Mouse (Mus musculus) hindbrain, embryonic 14.5 days (tissue): ENCODE measurements around the gene Prkce. TPM values are rescaled to one million over a fixed set of nuclear protein-coding genes. Genes with fewer than 3 reads are reported as not detected.

Experiments used
- ATAC-seq: fragments of 200-750 bp; cut with Nextera tagmentation; 2 replicates; pipeline ENCODE4 v1.8.0; 2017; ENCODE audit warnings: moderate number of reproducible peaks, mild to moderate bottlenecking, moderate TSS enrichment, moderate library complexity; ENCODE audit not compliant: low FRiP score
- DNase-seq: peaks from one replicate; pipeline ENCODE4 v3.0.0-alpha.2; 2015; ENCODE audit warnings: low spot score
- H3K27ac ChIP-seq: fragments of 300-500 bp; sonication (generic); 2 replicates; pipeline ENCODE4 v1.5.1; 2014; ENCODE audit warnings: mild to moderate bottlenecking, moderate library complexity
- H3K27me3 ChIP-seq: fragments of 300-500 bp; sonication (generic); 2 replicates; pipeline ENCODE4 v1.6.1; 2014; ENCODE audit warnings: mild to moderate bottlenecking, low read length, mixed read lengths; ENCODE audit not compliant: control insufficient read depth, insufficient read depth
- H3K36me3 ChIP-seq: fragments of 300-500 bp; sonication (generic); replicated peaks from 2 replicates; pipeline ENCODE4 v1.6.1; 2014; ENCODE audit not compliant: control insufficient read depth, insufficient read depth
- H3K4me1 ChIP-seq: fragments of 300-500 bp; sonication (generic); replicated peaks from 2 replicates; pipeline ENCODE4 v1.6.1; 2014; ENCODE audit warnings: antibody characterized with exemption, low read length, mixed read lengths; ENCODE audit not compliant: control insufficient read depth, insufficient read depth
- H3K4me2 ChIP-seq: fragments of 300-500 bp; sonication (generic); replicated peaks from 2 replicates; pipeline ENCODE4 v1.6.1; 2014; ENCODE audit warnings: mild to moderate bottlenecking, moderate library complexity
- H3K4me3 ChIP-seq: fragments of 300-500 bp; sonication (generic); replicated peaks from 2 replicates; pipeline ENCODE4 v1.5.1; 2014; ENCODE audit warnings: mild to moderate bottlenecking, low read length
- H3K9ac ChIP-seq: fragments of 300-500 bp; sonication (generic); 2 replicates; pipeline ENCODE4 v1.6.1; 2014
- H3K9me3 ChIP-seq: fragments of 300-500 bp; sonication (generic); 2 replicates; pipeline ENCODE4 v1.6.1; 2016; ENCODE audit warnings: low read length; ENCODE audit not compliant: control insufficient read depth
- WGBS: fragments of 180-500 bp; shearing (Covaris S2); extraction: QIAGEN DNeasy Blood & Tissue Kit; methylation state at CpG from one replicate; pipeline ENCODE4 v1.1.7; 2014; 5-methylcytosine and 5-hydroxymethylcytosine counted together
- polyA plus RNA-seq: library from polyadenylated mRNA; unstranded; fragments of >200 nt; fragmentation: Nextera tagmentation; extraction: Ambion mirVana; gene quantifications from 2 replicates; pipeline ENCODE4 v1.2.1, GENCODE M21; 2014

Gene Prkce
- polyA plus RNA-seq, 1 experiment from 2014 or later, result 38.7 TPM

GRCm38 (mm10) chr17:86531231-86531630, 363.6 kb downstream of the Prkce start:
- Histone ChIP-seq H3K9me3 (no peaks in the 10 kb centered on the region), H3K4me3 (no peak overlapping the region), H3K9ac (no peak overlapping the region), H3K27ac (no peak overlapping the region), H3K36me3 (no peaks in the 10 kb centered on the region), H3K4me2 (no peak overlapping the region), H3K4me1 (0 out of 2 replicates have a peak, but pooled peaks cover 3% of the 10 kb centered on the region), H3K27me3 (no peaks in the 10 kb centered on the region)
- WGBS, result 90% methylated on average over 6 of the region's 6 CpGs
- ATAC-seq (no peak), DNase-seq (no peak)

GRCm38 (mm10) chr17:86532783-86533548, 365.4 kb downstream of the Prkce start:
- H3K27ac ChIP-seq, result no peak overlapping the region
- no peaks in the 10 kb centered on the region for H3K27me3 ChIP-seq
- no peaks in the 10 kb centered on the region for H3K9me3 ChIP-seq
- WGBS, result 65% methylated on average over 17 of the region's 17 CpGs
- no peak for DNase-seq
- ATAC-seq, result no peak
- H3K9ac ChIP-seq, result no peak overlapping the region
- no peak overlapping the region for H3K4me2 ChIP-seq
- 0 out of 2 replicates have a peak, but pooled peaks cover 3% of the 10 kb centered on the region for H3K4me1 ChIP-seq
- no peak overlapping the region for H3K4me3 ChIP-seq
- no peaks in the 10 kb centered on the region for H3K36me3 ChIP-seq

- H3K36me3 ChIP-seq, result no peaks in the 10 kb centered on the region
- no peak overlapping the region for H3K4me2 ChIP-seq
- H3K9me3 ChIP-seq, result no peaks in the 10 kb centered on the region
- no peak for DNase-seq
- no peak overlapping the region for H3K9ac ChIP-seq
- H3K4me3 ChIP-seq, result no peak overlapping the region
- H3K27ac ChIP-seq, result no peak overlapping the region
- WGBS, result 84% methylated on average over 11 of the region's 11 CpGs
- 0 out of 2 replicates have a peak, but pooled peaks cover 3% of the 10 kb centered on the region for H3K4me1 ChIP-seq
- no peaks in the 10 kb centered on the region for H3K27me3 ChIP-seq
- no peak for ATAC-seq
These were observed 365.9 kb downstream of the Prkce start for GRCm38 (mm10) chr17:86533549-86533851.

GRCm38 (mm10) chr17:86535096-86535495, 367.5 kb downstream of the Prkce start:
- H3K36me3 ChIP-seq, result no peaks in the 10 kb centered on the region

GRCm38 (mm10) chr17:86535827-86536656, 368.5 kb downstream of the Prkce start:
- H3K4me3 ChIP-seq, result no peak overlapping the region
- H3K9me3 ChIP-seq, result no peaks in the 10 kb centered on the region
- DNase-seq (peak; percentile 93), ATAC-seq (peak; percentile 68; the same call in 1 of the 2 replicates)
- H3K27ac ChIP-seq, result no peak overlapping the region
- H3K27me3 ChIP-seq, result no peaks in the 10 kb centered on the region
- peak overlapping the region; percentile 11 for H3K4me2 ChIP-seq
- no peak overlapping the region for H3K9ac ChIP-seq
- no peaks in the 10 kb centered on the region for H3K36me3 ChIP-seq
- WGBS, result 49% methylated on average over 22 of the region's 22 CpGs
- 0 out of 2 replicates have a peak, but pooled peaks cover 3% of the 10 kb centered on the region for H3K4me1 ChIP-seq

More at GRCm38 (mm10) chr17:86535096-86535495, 367.5 kb downstream of the Prkce start:
- H3K27ac ChIP-seq, result no peak overlapping the region
- no peak overlapping the region for H3K4me2 ChIP-seq
- H3K27me3 ChIP-seq, result no peaks in the 10 kb centered on the region
- 74% methylated on average over 10 of the region's 10 CpGs for WGBS
- no peaks in the 10 kb centered on the region for H3K9me3 ChIP-seq
- no peak overlapping the region for H3K9ac ChIP-seq
- DNase-seq (no peak), ATAC-seq (0 out of 2 replicates have a peak, but pooled peaks have one; percentile 24)
- H3K4me3 ChIP-seq, result no peak overlapping the region
- 0 out of 2 replicates have a peak, but pooled peaks cover 3% of the 10 kb centered on the region for H3K4me1 ChIP-seq

GRCm38 (mm10) chr17:86539881-86540430, 372.4 kb downstream of the Prkce start:
- Histone ChIP-seq H3K36me3 (no peaks in the 10 kb centered on the region), H3K4me2 (no peak overlapping the region), H3K9me3 (no peaks in the 10 kb centered on the region), H3K4me1 (0 out of 2 replicates have a peak, but pooled peaks cover 3% of the 10 kb centered on the region), H3K9ac (no peak overlapping the region), H3K4me3 (no peak overlapping the region), H3K27ac (no peak overlapping the region), H3K27me3 (no peaks in the 10 kb centered on the region)
- WGBS, result 86% methylated on average over 18 of the region's 18 CpGs
- no peak for DNase-seq
- no peak for ATAC-seq

GRCm38 (mm10) chr17:86546529-86546928, 378.9 kb downstream of the Prkce start:
- Histone ChIP-seq H3K4me3 (no peak overlapping the region), H3K27ac (no peak overlapping the region), H3K36me3 (no peaks in the 10 kb centered on the region), H3K4me1 (no peaks in the 10 kb centered on the region), H3K27me3 (no peaks in the 10 kb centered on the region), H3K4me2 (no peak overlapping the region), H3K9ac (no peak overlapping the region), H3K9me3 (no peaks in the 10 kb centered on the region)
- no peak for ATAC-seq
- WGBS, result 28% methylated on average over 7 of the region's 7 CpGs
- DNase-seq, result no peak

GRCm38 (mm10) chr17:86549128-86549527, 381.5 kb downstream of the Prkce start:
- ATAC-seq, result no peak
- no peak for DNase-seq
- Histone ChIP-seq H3K4me1 (no peaks in the 10 kb centered on the region), H3K9me3 (no peaks in the 10 kb centered on the region), H3K27ac (no peak overlapping the region), H3K4me3 (no peak overlapping the region), H3K27me3 (no peaks in the 10 kb centered on the region), H3K36me3 (no peaks in the 10 kb centered on the region), H3K9ac (no peak overlapping the region), H3K4me2 (no peak overlapping the region)
- WGBS, result 88% methylated on average over 10 of the region's 10 CpGs

GRCm38 (mm10) chr17:86551561-86551960, 384.0 kb downstream of the Prkce start:
- DNase-seq, result no peak
- Histone ChIP-seq H3K27ac (no peak overlapping the region), H3K4me3 (no peak overlapping the region), H3K9me3 (no peaks in the 10 kb centered on the region), H3K27me3 (no peaks in the 10 kb centered on the region), H3K9ac (no peak overlapping the region), H3K4me2 (no peak overlapping the region), H3K4me1 (no peaks in the 10 kb centered on the region), H3K36me3 (no peaks in the 10 kb centered on the region)
- ATAC-seq, result no peak
- 87% methylated on average over 10 of the region's 10 CpGs for WGBS
